Mouse (Mus musculus) embryonic facial prominence, embryonic 14.5 days (tissue): ENCODE measurements around the gene Ppp1r36. TPM values are rescaled to one million over a fixed set of nuclear protein-coding genes. Genes with fewer than 3 reads are reported as not detected.

Source experiments
- ATAC-seq: fragments of 200-750 bp; cut with Nextera tagmentation; 2 replicates; pipeline ENCODE4 v1.8.0; 2017; ENCODE audit warnings: low read depth, moderate number of reproducible peaks, moderate TSS enrichment
- DNase-seq: peaks from one replicate; pipeline ENCODE4 v3.0.0-alpha.2; 2015; ENCODE audit warnings: low spot score
- H3K27ac ChIP-seq: fragments of 300-500 bp; sonication (generic); replicated peaks from 2 replicates; pipeline ENCODE4 v1.5.1; 2014; ENCODE audit warnings: low read depth, mild to moderate bottlenecking, low read length, moderate library complexity
- H3K27me3 ChIP-seq: fragments of 300-500 bp; sonication (generic); replicated peaks from 2 replicates; pipeline ENCODE4 v1.6.1; 2014; ENCODE audit warnings: low read length; ENCODE audit not compliant: control insufficient read depth, insufficient read depth
- H3K36me3 ChIP-seq: fragments of 300-500 bp; sonication (generic); 2 replicates; pipeline ENCODE4 v1.6.1; 2014; ENCODE audit warnings: low read length, mixed read lengths; ENCODE audit not compliant: control insufficient read depth, insufficient read depth
- H3K4me1 ChIP-seq: fragments of 300-500 bp; sonication (generic); 2 replicates; pipeline ENCODE4 v1.6.1; 2014; ENCODE audit warnings: antibody characterized with exemption, low read length; ENCODE audit not compliant: control insufficient read depth, insufficient read depth
- H3K4me2 ChIP-seq: fragments of 300-500 bp; sonication (generic); 2 replicates; pipeline ENCODE4 v1.6.1; 2014; ENCODE audit warnings: low read depth, mild to moderate bottlenecking, low read length, moderate library complexity, mixed read lengths
- H3K4me3 ChIP-seq: fragments of 300-500 bp; sonication (generic); 2 replicates; pipeline ENCODE4 v1.5.1; 2014; ENCODE audit warnings: low read depth, mild to moderate bottlenecking, low read length
- H3K9ac ChIP-seq: fragments of 300-500 bp; sonication (generic); 2 replicates; pipeline ENCODE4 v1.6.1; 2014; ENCODE audit warnings: low read depth, mild to moderate bottlenecking, low read length, moderate library complexity, mixed read lengths
- H3K9me3 ChIP-seq: fragments of 300-500 bp; sonication (generic); 2 replicates; pipeline ENCODE4 v1.6.1; 2016; ENCODE audit warnings: low read length; ENCODE audit not compliant: control insufficient read depth
- WGBS: fragments of 180-500 bp; shearing (Covaris S2); extraction: QIAGEN DNeasy Blood & Tissue Kit; methylation state at CpG from one replicate; pipeline ENCODE4 v1.1.7; 2014; 5-methylcytosine and 5-hydroxymethylcytosine counted together
- polyA plus RNA-seq: library from polyadenylated mRNA; unstranded; fragments of >200 nt; fragmentation: Nextera tagmentation; extraction: Ambion mirVana; gene quantifications from 2 replicates; pipeline ENCODE4 v1.2.1, GENCODE M21; 2014

Gene Ppp1r36
- polyA plus RNA-seq, 1 experiment from 2014 or later: 6.2 TPM

DNA sequence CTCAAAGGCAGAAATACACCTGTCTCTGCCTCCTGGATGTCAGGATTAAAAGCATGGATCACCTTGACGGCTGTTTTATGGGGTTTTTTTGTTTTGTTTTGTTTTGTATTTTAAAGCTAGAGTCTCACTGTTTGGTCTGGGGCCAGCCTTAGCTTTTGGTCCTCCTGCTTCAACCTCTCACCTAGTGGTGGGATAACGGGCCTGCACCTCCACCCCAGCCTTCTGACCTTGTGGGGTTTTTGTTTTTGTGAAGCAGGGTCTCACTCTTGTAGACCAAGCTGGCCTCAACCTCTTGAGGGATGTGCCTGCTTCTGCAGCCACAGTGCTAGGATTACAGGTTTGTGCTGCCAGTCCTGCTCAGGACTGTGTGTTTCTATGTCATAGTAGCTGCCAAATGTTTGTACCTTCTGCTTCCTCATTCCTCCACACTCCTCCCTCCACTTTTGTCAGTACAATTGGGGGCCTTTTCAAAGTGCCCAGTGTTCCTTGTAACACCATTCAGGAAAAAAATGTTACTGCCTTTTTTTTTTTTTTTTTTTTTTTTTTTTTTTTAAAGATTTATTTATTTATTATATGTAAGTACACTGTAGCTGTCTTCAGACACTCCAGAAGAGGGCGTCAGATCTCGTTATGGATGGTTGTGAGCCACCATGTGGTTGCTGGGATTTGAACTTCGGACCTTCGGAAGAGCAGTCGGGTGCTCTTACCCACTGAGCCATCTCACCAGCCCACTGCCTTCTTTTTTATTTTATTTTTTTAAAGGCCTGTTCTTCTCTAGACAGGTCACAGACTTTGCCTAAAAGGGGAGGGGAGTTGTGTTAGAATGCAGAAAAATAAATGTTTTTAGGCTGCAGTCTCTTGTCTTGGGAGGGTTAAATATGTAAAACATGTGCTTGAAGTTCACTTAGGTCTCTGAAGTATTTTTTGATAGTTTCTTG lies 44.2 kb upstream of the Ppp1r36 start:
- H3K27me3 ChIP-seq: no peaks in the 10 kb centered on the region
- 0 out of 2 replicates have a peak, but pooled peaks cover 5% of the 10 kb centered on the region for H3K36me3 ChIP-seq
- no peak overlapping the region for H3K4me3 ChIP-seq
- H3K9me3 ChIP-seq: no peaks in the 10 kb centered on the region
- WGBS: 77% methylated on average over 5 of the region's 7 CpGs
- no peak overlapping the region for H3K9ac ChIP-seq
- H3K4me2 ChIP-seq: peak overlapping the region; percentile 82; the same call in 1 of the 2 replicates
- DNase-seq (no peak), ATAC-seq (no peak)
- H3K4me1 ChIP-seq: peaks cover 26% of the 10 kb centered on the region
- no peak overlapping the region for H3K27ac ChIP-seq

DNA sequence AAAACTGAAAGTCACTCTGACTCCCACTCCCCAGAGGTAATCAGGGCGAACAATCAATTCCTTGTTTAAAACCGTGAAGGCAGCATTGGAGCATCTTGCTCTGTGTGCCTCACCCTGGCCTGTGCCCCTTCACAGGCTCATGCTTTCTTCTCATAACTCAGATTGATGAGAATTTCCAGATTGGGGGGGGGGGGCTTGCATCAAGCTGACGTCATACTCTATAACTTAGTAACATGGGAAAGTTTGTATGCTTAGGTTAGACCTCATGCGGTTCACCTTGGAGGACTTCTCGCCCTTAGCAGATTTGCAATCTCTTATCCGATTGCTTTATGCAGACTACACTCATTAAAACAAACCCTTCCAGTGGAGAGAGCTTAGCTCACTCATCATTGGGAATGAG lies 43.3 kb upstream of the Ppp1r36 start:
- ATAC-seq (no peak), DNase-seq (no peak)
- no peak overlapping the region for H3K4me2 ChIP-seq

DNA sequence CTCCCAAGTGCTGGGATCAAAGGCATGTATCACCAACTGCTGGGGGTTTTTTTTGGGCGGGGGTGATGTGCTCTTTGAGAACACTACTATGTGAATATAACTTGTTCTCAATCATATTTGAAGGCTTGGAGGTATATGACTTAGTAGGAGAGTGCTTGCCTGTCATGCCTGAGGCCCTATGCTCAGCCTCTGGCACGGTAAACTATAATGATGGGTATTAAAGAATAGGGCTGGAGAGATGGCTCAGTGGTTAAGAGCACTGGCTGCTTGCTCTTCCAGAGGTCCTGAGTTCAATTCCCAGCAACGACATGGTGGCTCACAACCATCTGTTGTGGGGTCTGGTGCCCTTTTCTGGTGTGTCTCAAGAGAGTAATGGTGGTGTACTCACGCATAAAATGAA lies 42.4 kb upstream of the Ppp1r36 start:
- ATAC-seq: no peak
- H3K4me3 ChIP-seq: no peak overlapping the region
- H3K4me2 ChIP-seq: no peak overlapping the region
- H3K27ac ChIP-seq: no peak overlapping the region
- H3K36me3 ChIP-seq: 0 out of 2 replicates have a peak, but pooled peaks cover 5% of the 10 kb centered on the region
- H3K27me3 ChIP-seq: no peaks in the 10 kb centered on the region
- H3K4me1 ChIP-seq: peaks cover 24% of the 10 kb centered on the region
- no peaks in the 10 kb centered on the region for H3K9me3 ChIP-seq
- no peak for DNase-seq
- H3K9ac ChIP-seq: no peak overlapping the region
- WGBS: 75% methylated on average over 4 of the region's 4 CpGs

More for the DNA sequence above, 43.3 kb upstream of the Ppp1r36 start:
- no peaks in the 10 kb centered on the region for H3K9me3 ChIP-seq
- 57% methylated on average over 6 of the region's 6 CpGs for WGBS
- 0 out of 2 replicates have a peak, but pooled peaks cover 5% of the 10 kb centered on the region for H3K36me3 ChIP-seq
- H3K27ac ChIP-seq: no peak overlapping the region
- H3K4me1 ChIP-seq: peaks cover 24% of the 10 kb centered on the region
- no peak overlapping the region for H3K9ac ChIP-seq
- H3K27me3 ChIP-seq: no peaks in the 10 kb centered on the region
- no peak overlapping the region for H3K4me3 ChIP-seq

DNA sequence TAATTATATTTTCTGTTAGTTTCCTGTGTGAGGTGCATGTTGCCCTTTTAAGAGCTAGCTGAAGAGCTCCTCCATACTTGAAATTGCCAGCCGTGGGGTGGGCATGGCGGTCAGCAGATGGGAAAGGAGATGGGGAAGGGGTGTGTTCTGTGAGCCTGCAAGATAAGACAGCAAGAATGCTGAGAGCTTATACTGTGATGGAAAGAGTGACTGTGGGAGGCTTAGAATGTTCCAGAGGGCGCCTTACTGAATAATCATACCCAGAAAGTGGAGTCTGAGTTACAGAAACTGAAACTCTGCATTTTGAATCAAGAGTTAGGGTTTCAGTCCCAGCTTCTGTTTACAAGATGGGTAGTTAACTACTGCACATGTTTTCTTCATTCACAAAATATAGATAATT lies 41.8 kb upstream of the Ppp1r36 start:
- ATAC-seq (no peak), DNase-seq (no peak)
- 84% methylated on average over 3 of the region's 3 CpGs for WGBS

DNA sequence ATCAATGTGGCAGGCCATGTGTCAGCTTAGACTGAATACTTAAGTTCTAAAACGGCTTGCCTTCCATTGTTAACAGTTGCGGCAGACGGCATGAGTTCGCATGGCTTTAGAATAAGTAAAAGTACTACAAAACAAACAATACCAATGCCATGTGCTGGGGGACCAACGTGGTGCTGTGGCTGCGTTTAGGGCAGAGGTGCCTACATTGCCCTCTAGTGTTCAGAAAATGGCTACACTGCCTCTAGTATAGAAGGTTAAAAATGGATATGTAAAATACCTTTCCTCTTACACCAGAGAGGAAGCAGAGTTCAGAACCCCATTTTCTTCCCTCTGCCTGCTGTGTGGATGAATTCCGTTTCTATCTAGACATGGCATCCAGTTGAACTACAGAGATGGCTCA lies 40.7 kb upstream of the Ppp1r36 start:
- Histone ChIP-seq H3K9ac (no peak overlapping the region), H3K27me3 (no peaks in the 10 kb centered on the region), H3K9me3 (no peaks in the 10 kb centered on the region), H3K4me1 (peaks cover 22% of the 10 kb centered on the region), H3K36me3 (0 out of 2 replicates have a peak, but pooled peaks cover 5% of the 10 kb centered on the region), H3K4me3 (no peak overlapping the region), H3K4me2 (no peak overlapping the region), H3K27ac (no peak overlapping the region)
- no peak for ATAC-seq
- DNase-seq: no peak
- WGBS: 51% methylated on average over 7 of the region's 7 CpGs

More for the DNA sequence above, 41.8 kb upstream of the Ppp1r36 start:
- no peaks in the 10 kb centered on the region for H3K27me3 ChIP-seq
- no peak overlapping the region for H3K4me3 ChIP-seq
- H3K9me3 ChIP-seq: no peaks in the 10 kb centered on the region
- H3K9ac ChIP-seq: no peak overlapping the region
- H3K27ac ChIP-seq: no peak overlapping the region
- H3K36me3 ChIP-seq: 0 out of 2 replicates have a peak, but pooled peaks cover 5% of the 10 kb centered on the region
- peaks cover 24% of the 10 kb centered on the region for H3K4me1 ChIP-seq
- H3K4me2 ChIP-seq: no peak overlapping the region

DNA sequence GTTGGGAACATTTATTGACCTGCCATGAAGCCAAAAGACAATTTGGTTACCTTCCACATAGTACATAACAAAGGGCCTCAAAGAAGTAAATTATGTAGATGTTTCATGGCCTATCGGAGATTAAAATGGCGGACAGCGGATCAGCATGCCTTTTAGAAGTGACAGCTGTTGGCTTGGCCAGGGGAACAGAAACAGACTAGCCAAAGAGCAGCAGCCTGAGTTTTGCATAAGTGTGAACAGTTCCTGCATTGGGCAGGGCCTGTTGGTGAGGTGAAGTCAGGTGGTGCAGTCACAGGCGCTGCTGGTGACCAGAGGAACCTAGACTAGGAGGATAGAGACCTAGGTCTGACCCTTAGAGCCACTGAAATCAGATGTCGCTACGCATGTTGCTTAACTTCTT lies 40.3 kb upstream of the Ppp1r36 start:
- 0 out of 2 replicates have a peak, but pooled peaks cover 5% of the 10 kb centered on the region for H3K36me3 ChIP-seq
- H3K27ac ChIP-seq: no peak overlapping the region
- no peaks in the 10 kb centered on the region for H3K27me3 ChIP-seq
- H3K4me2 ChIP-seq: no peak overlapping the region
- H3K9ac ChIP-seq: no peak overlapping the region
- H3K4me1 ChIP-seq: peaks cover 18% of the 10 kb centered on the region
- no peak for ATAC-seq
- 92% methylated on average over 6 of the region's 6 CpGs for whole genome bisulfite sequencing
- no peaks in the 10 kb centered on the region for H3K9me3 ChIP-seq
- DNase-seq: no peak
- H3K4me3 ChIP-seq: no peak overlapping the region

DNA sequence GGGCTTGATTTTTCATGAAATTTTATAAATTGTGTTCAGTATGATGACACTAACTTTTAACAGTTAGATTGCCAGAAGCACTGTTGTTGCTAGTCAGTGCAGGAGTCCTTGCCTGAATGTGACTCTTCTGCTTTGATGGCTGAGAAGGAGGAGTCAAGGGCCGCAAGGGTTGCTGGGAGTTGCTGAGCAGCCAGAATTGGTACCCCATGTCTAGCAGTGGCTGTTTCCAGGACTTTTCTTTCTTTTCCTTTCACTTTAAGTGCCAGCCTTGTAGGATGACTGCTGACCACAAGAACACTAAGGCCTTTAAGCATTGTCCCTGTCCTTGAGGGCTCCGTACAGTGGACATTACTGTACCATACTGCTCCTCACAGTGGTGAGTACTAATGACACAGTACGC lies 39.6 kb upstream of the Ppp1r36 start:
- ATAC-seq: no peak
- WGBS: 88% methylated on average over 3 of the region's 3 CpGs
- no peaks in the 10 kb centered on the region for H3K27me3 ChIP-seq

DNA sequence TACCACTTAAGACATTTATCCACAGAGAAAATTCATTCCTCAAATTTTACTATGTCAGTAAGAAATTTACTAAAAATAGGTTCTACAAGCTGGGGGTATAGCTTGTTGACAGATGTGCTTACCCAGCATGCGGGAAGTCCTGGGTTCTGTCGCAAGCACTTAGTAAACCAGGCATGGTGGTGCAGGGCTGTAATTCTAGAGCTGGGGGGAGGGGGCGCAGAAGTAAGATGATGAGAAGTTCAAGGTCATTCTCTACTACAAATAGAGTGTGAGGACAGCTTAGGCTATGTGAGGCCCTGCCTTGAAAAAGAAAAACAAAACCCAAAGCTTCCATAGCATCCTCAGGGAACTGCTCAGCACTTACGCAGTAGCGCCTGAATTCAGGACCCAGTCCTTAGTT lies 38.8 kb upstream of the Ppp1r36 start:
- WGBS: 78% methylated on average over 5 of the region's 5 CpGs
- no peak overlapping the region for H3K9ac ChIP-seq
- ATAC-seq: no peak
- H3K27ac ChIP-seq: no peak overlapping the region
- no peaks in the 10 kb centered on the region for H3K9me3 ChIP-seq
- no peaks in the 10 kb centered on the region for H3K27me3 ChIP-seq
- H3K4me2 ChIP-seq: no peak overlapping the region
- no peak for DNase-seq
- peaks cover 7% of the 10 kb centered on the region; the same call in 1 of the 2 replicates for H3K4me1 ChIP-seq
- H3K4me3 ChIP-seq: no peak overlapping the region
- H3K36me3 ChIP-seq: 0 out of 2 replicates have a peak, but pooled peaks cover 5% of the 10 kb centered on the region

More for the DNA sequence above, 39.6 kb upstream of the Ppp1r36 start:
- H3K4me3 ChIP-seq: no peak overlapping the region
- 0 out of 2 replicates have a peak, but pooled peaks cover 5% of the 10 kb centered on the region for H3K36me3 ChIP-seq
- no peaks in the 10 kb centered on the region for H3K9me3 ChIP-seq
- H3K4me1 ChIP-seq: peaks cover 12% of the 10 kb centered on the region
- no peak overlapping the region for H3K27ac ChIP-seq
- DNase-seq: no peak
- H3K9ac ChIP-seq: no peak overlapping the region
- H3K4me2 ChIP-seq: no peak overlapping the region
